Mouse (Mus musculus) testis, adult 2 months (tissue): ENCODE measurements around the gene Asb18.

Experiments used
- CTCF ChIP-seq: fragments of 200-500 bp; IDR thresholded peaks from 2 replicates; pipeline ENCODE4 v1.5.1; 2012; ENCODE audit warnings: low read depth, mild to moderate bottlenecking, inconsistent platforms, low read length, moderate library complexity; ENCODE audit not compliant: control insufficient read depth, insufficient read depth, insufficient replicate concordance
- POLR2A ChIP-seq: fragments of 200-500 bp; IDR thresholded peaks from 2 replicates; pipeline ENCODE4 v1.6.1; 2012; ENCODE audit warnings: low read depth, mild to moderate bottlenecking, inconsistent platforms, low read length, moderate library complexity; ENCODE audit not compliant: control insufficient read depth

DNA sequence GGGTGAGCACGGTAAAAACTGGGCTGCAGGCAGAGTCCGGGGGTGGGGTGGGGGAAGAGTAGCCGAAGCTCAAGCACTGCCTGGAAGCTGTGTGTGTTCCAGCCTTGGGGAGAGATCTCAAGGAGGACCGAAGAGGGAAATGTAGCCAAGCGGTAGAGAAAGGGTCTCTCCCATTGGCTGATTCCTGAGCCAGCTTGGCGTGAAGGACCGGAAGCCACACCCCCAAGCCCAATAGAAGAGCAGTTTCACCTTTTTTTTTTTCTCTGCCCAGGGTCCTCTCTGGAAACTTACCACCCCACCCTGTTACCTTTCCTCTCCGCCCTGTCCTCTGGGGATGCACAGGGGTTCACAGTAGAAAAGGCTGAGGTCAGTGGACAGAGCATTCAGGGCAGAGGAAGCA is 39.9 kb downstream of the Asb18 start:
- TF ChIP-seq CTCF: no peak
- no peak for TF ChIP-seq POLR2A
